Mouse (Mus musculus) limb, embryonic 15.5 days (tissue): ENCODE results near the gene Psma5. TPM values are rescaled to one million over a fixed set of nuclear protein-coding genes. Genes with fewer than 3 reads are reported as not detected.

Experiments used
- ATAC-seq: fragments of 200-750 bp; cut with Nextera tagmentation; 2 replicates; pipeline ENCODE4 v1.8.0; 2017; ENCODE audit warnings: low read depth, moderate TSS enrichment; ENCODE audit not compliant: insufficient number of reproducible peaks, low FRiP score, low TSS enrichment
- H3K27ac ChIP-seq: fragments of 300-500 bp; sonication (generic); 2 replicates; pipeline ENCODE4 v1.5.1; 2015; ENCODE audit warnings: moderate library complexity, mild to moderate bottlenecking, inconsistent platforms
- H3K27me3 ChIP-seq: fragments of 300-500 bp; sonication (generic); 2 replicates; pipeline ENCODE4 v1.6.1; 2015; ENCODE audit warnings: inconsistent platforms
- H3K36me3 ChIP-seq: fragments of 300-500 bp; sonication (generic); 2 replicates; pipeline ENCODE4 v1.6.1; 2015; ENCODE audit warnings: inconsistent platforms
- H3K4me1 ChIP-seq: fragments of 300-500 bp; sonication (generic); 2 replicates; pipeline ENCODE4 v1.6.1; 2015; ENCODE audit warnings: inconsistent platforms
- H3K4me2 ChIP-seq: fragments of 300-500 bp; sonication (generic); 2 replicates; pipeline ENCODE4 v1.6.1; 2015; ENCODE audit warnings: mild to moderate bottlenecking, inconsistent platforms
- H3K4me3 ChIP-seq: fragments of 300-500 bp; sonication (generic); 2 replicates; pipeline ENCODE4 v1.5.1; 2015; ENCODE audit warnings: mild to moderate bottlenecking, inconsistent platforms
- H3K9ac ChIP-seq: fragments of 300-500 bp; sonication (generic); 2 replicates; pipeline ENCODE4 v1.6.1; 2015; ENCODE audit warnings: inconsistent platforms
- H3K9me3 ChIP-seq: fragments of 300-500 bp; sonication (generic); 2 replicates; pipeline ENCODE4 v1.6.1; 2016; ENCODE audit warnings: inconsistent platforms
- WGBS: fragments of 180-500 bp; shearing (Covaris S2); methylation state at CpG from one replicate; pipeline ENCODE4 v1.1.7; 2015; 5-methylcytosine and 5-hydroxymethylcytosine counted together
- polyA plus RNA-seq: library from polyadenylated mRNA; unstranded; fragments of >200 nt; fragmentation: Nextera tagmentation; extraction: Ambion mirVana; gene quantifications from 2 replicates; pipeline ENCODE4 v1.2.1, GENCODE M21; 2015

Psma5 gene
- polyA plus RNA-seq, 1 experiment from 2014 or later: 257 TPM

- peak within 1 kb of the TSS; percentile 87 for H3K4me3 ChIP-seq
- WGBS: under 1% methylated on average over 98 of the region's 109 CpGs
- peak within 1 kb of the TSS; percentile 63 for H3K9ac ChIP-seq
- ATAC-seq: peak; percentile 95
- H3K4me1 ChIP-seq: peaks cover 35% of the 10 kb centered on the region
- peak within 1 kb of the TSS; percentile 97 for H3K4me2 ChIP-seq
- peak within 1 kb of the TSS; percentile 80 for H3K27ac ChIP-seq
- no peaks in the 10 kb centered on the region for H3K27me3 ChIP-seq
- no peaks in the 10 kb centered on the region for H3K9me3 ChIP-seq
- peaks cover 7% of the 10 kb centered on the region; the same call in 1 of the 2 replicates for H3K36me3 ChIP-seq
Measured at GRCm38 (mm10) chr3:108283781-108284601, 27.3 kb downstream of the Psma5 start, which contains the start of gene Sort1. TSS of gene Sort1 (plus strand) at chr3:108284082.

GRCm38 (mm10) chr3:108285078-108285711 is 28.5 kb downstream of the Psma5 start:
- no peak for ATAC-seq
- 54% methylated on average over 4 of the region's 4 CpGs for WGBS
- no peak overlapping the region for H3K9ac ChIP-seq
- peak overlapping the region; percentile 87 for H3K4me3 ChIP-seq
- H3K4me2 ChIP-seq: peak overlapping the region; percentile 97
- H3K27ac ChIP-seq: no peak overlapping the region
- H3K9me3 ChIP-seq: no peaks in the 10 kb centered on the region
- peaks cover 35% of the 10 kb centered on the region for H3K4me1 ChIP-seq
- H3K36me3 ChIP-seq: peaks cover 3% of the 10 kb centered on the region; the same call in 1 of the 2 replicates
- H3K27me3 ChIP-seq: no peaks in the 10 kb centered on the region

- Histone ChIP-seq H3K4me2 (no peak overlapping the region), H3K9ac (no peak overlapping the region)
- no peak for ATAC-seq
Measured at GRCm38 (mm10) chr3:108286671-108287439, 30.1 kb downstream of the Psma5 start.

GRCm38 (mm10) chr3:108287811-108288805 is 31.4 kb downstream of the Psma5 start:
- Histone ChIP-seq H3K36me3 (no peaks in the 10 kb centered on the region), H3K9ac (no peak overlapping the region), H3K4me3 (no peak overlapping the region), H3K27me3 (no peaks in the 10 kb centered on the region), H3K9me3 (no peaks in the 10 kb centered on the region), H3K4me1 (peaks cover 28% of the 10 kb centered on the region), H3K4me2 (no peak overlapping the region), H3K27ac (peak overlapping the region; percentile 54)
- 26% methylated on average over 17 of the region's 17 CpGs for WGBS
- no peak for ATAC-seq

More at GRCm38 (mm10) chr3:108286671-108287439, 30.1 kb downstream of the Psma5 start:
- 62% methylated on average over 14 of the region's 14 CpGs for WGBS
- Histone ChIP-seq H3K36me3 (no peaks in the 10 kb centered on the region), H3K27me3 (no peaks in the 10 kb centered on the region), H3K27ac (no peak overlapping the region; the same call in 1 of the 2 replicates), H3K9me3 (no peaks in the 10 kb centered on the region), H3K4me1 (peaks cover 35% of the 10 kb centered on the region), H3K4me3 (no peak overlapping the region)

GRCm38 (mm10) chr3:108289311-108290130 is 32.8 kb downstream of the Psma5 start:
- no peak overlapping the region for H3K4me2 ChIP-seq
- no peak overlapping the region for H3K27ac ChIP-seq
- 73% methylated on average over 13 of the region's 13 CpGs for WGBS
- no peak overlapping the region for H3K9ac ChIP-seq
- no peak for ATAC-seq
- H3K27me3 ChIP-seq: no peaks in the 10 kb centered on the region
- H3K4me1 ChIP-seq: peaks cover 27% of the 10 kb centered on the region
- no peaks in the 10 kb centered on the region for H3K36me3 ChIP-seq
- no peak overlapping the region for H3K4me3 ChIP-seq
- H3K9me3 ChIP-seq: no peaks in the 10 kb centered on the region

- Histone ChIP-seq H3K27ac (no peak overlapping the region), H3K4me3 (no peak overlapping the region), H3K27me3 (no peaks in the 10 kb centered on the region), H3K4me1 (peaks cover 38% of the 10 kb centered on the region), H3K36me3 (no peaks in the 10 kb centered on the region), H3K9ac (no peak overlapping the region), H3K9me3 (no peaks in the 10 kb centered on the region), H3K4me2 (no peak overlapping the region)
- no peak for ATAC-seq
- 67% methylated on average over 17 of the region's 17 CpGs for WGBS
Measured at GRCm38 (mm10) chr3:108291036-108291799, 34.5 kb downstream of the Psma5 start.

- peaks cover 33% of the 10 kb centered on the region for H3K4me1 ChIP-seq
- ATAC-seq: no peak
- no peak overlapping the region for H3K27ac ChIP-seq
- H3K4me2 ChIP-seq: no peak overlapping the region
- no peaks in the 10 kb centered on the region for H3K9me3 ChIP-seq
- WGBS: 21% methylated on average over 2 of the region's 2 CpGs
- H3K9ac ChIP-seq: no peak overlapping the region
- no peak overlapping the region for H3K4me3 ChIP-seq
- no peaks in the 10 kb centered on the region for H3K27me3 ChIP-seq
- H3K36me3 ChIP-seq: no peaks in the 10 kb centered on the region
Measured at GRCm38 (mm10) chr3:108294398-108294797, 37.7 kb downstream of the Psma5 start.

GRCm38 (mm10) chr3:108295379-108296219 is 38.9 kb downstream of the Psma5 start:
- peak overlapping the region; percentile 55; the same call in 1 of the 2 replicates for H3K27ac ChIP-seq
- H3K27me3 ChIP-seq: no peaks in the 10 kb centered on the region
- no peak overlapping the region for H3K9ac ChIP-seq
- peaks cover 33% of the 10 kb centered on the region for H3K4me1 ChIP-seq
- no peak for ATAC-seq
- WGBS: 37% methylated on average over 14 of the region's 14 CpGs
- H3K4me2 ChIP-seq: peak overlapping the region; percentile 7; the same call in 1 of the 2 replicates
- no peaks in the 10 kb centered on the region for H3K36me3 ChIP-seq
- no peaks in the 10 kb centered on the region for H3K9me3 ChIP-seq
- no peak overlapping the region for H3K4me3 ChIP-seq
